Mouse (Mus musculus): ENCODE results near the gene March4.

The March4 gene

GRCm38 (mm10) chr1:72532926-72533325 is 3.8 kb downstream of the March4 start:
- no peak for ATAC-seq (ENCODE audit: insufficient number of reproducible peaks, low FRiP score, low TSS enrichment)

- no peak for ATAC-seq (ENCODE audit: insufficient number of reproducible peaks, low FRiP score, low TSS enrichment)
These were observed 6.1 kb downstream of the March4 start for GRCm38 (mm10) chr1:72530516-72531196.

DNA sequence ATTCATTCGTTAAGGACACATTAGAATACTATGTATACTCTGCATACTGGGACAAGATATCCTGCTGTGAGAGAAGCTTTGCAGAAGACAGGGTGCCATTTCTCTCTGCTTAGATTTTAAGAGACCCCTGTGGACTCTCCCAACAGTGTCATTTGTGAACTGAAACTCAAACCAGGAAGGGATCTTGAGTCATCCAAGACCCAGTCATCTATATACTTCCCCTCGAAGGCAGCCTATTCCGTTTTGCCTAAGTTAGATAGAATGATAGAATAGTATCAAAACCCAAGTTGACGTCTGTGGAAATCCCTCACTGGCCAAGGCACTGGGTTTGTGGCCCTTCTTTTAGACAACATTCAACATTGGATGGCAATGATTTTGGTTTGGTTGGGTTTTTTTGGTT is 7.5 kb downstream of the March4 start:
- ATAC-seq (ENCODE audit: insufficient number of reproducible peaks, low FRiP score, low TSS enrichment), result no peak

DNA sequence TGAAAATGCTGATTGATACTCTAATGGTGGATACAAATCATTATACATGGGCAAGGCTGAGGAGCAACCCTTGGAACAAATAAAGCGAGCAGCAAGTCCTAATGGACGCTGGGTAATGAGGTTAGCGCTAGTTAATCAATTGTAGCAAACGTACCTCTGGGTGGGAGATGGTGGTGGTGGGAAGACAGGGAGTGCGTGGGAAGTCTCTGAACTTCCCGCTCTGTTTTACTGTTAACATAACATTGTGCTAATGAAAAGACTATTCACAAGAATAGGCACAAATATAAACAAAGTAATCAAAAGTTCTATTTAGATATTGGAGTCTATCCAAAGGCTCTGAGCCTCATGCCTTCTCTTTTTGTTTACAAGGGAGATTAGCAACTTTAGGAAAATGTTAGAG is 13.1 kb downstream of the March4 start:
- ATAC-seq (ENCODE audit: insufficient number of reproducible peaks, low FRiP score, low TSS enrichment), result no peak

DNA sequence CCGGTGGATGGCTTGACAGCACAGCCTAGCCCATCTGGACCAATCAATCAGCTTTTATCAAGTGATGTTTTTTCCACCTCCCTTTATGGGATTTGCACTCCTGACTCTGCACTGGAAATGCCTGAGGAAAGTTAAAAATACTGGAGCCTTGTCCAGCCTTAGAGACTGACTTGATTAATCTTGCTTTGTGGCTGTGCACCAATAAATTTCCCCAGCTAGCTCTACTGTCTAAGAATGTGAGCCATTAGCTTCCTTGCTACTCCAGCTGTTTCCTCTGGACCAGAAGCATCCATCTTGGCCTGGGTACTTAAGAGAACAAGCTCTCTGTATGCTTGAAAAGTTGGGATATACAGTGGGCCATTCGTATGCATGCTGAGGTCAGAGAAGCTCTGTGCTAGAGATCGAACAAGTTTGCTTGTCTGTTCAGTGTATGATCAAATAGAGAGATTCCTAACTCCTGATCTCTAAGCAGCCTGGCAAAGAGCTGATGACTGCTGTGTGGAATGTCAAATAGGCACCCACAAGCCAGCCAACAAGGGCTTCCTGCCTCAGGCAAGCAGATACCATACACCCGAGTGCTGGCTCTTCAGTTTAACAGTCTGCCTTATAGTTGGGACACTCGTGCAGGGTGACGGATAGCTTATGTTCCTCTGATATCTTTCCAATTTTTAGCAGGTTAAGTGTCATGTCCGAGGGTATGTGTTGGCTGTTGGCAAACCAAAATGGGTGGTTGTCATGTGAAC is 25.8 kb downstream of the March4 start:
- no peak for ATAC-seq (ENCODE audit: insufficient number of reproducible peaks, low FRiP score, low TSS enrichment)

DNA sequence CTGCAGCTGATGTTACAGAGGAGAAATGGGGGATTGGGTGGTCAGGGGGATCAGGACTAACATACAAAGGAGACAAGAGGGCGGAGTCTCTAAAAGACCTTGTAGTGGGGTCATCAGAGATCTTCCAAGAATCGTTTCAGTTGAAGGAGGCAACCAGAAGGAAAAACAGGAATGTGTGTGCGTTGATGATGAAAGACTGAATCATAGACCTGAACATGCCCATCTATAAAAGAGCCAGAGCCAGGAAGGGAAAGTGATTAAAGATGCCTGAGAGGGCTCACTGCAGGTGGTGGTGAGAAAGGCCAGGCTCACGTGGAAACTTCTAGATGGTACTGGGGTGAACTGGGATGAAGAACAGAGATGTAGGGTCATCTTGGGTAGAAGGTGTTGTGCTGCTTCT is 27.2 kb downstream of the March4 start:
- no peak for ATAC-seq (ENCODE audit: insufficient number of reproducible peaks, low FRiP score, low TSS enrichment)

DNA sequence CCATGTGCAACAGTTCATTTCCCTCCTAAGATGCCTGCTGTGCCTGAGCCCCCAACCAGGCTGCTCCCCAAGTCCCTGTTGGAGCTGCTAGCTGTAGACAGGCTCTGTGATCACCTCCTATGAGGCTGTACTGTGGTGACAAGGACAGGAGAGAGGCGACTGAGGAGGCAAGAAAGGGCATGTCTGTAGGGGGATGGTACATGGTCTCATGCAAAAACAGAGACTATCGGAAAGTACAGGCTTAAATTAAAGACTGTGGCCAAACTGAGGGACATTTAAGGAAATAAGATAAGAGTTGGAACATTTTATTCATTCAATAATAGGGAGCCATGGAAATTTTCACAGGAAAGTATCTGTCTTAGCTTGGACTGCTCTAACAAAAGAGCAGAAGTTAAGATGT is 29.1 kb downstream of the March4 start:
- no peak for ATAC-seq (ENCODE audit: insufficient number of reproducible peaks, low FRiP score, low TSS enrichment)

GRCm38 (mm10) chr1:72506202-72506601 is 30.5 kb downstream of the March4 start:
- no peak for ATAC-seq (ENCODE audit: insufficient number of reproducible peaks, low FRiP score, low TSS enrichment)

- no peak for ATAC-seq (ENCODE audit: insufficient number of reproducible peaks, low FRiP score, low TSS enrichment)
These were observed 39.1 kb downstream of the March4 start for GRCm38 (mm10) chr1:72497609-72498008.

- no peak for ATAC-seq (ENCODE audit: insufficient number of reproducible peaks, low FRiP score, low TSS enrichment)
These were observed 43.3 kb downstream of the March4 start for GRCm38 (mm10) chr1:72493454-72493853.

- ATAC-seq (ENCODE audit: insufficient number of reproducible peaks, low FRiP score, low TSS enrichment), result no peak
These were observed 44.1 kb downstream of the March4 start for GRCm38 (mm10) chr1:72492666-72493065.

GRCm38 (mm10) chr1:72491307-72491706 is 45.4 kb downstream of the March4 start:
- ATAC-seq (ENCODE audit: insufficient number of reproducible peaks, low FRiP score, low TSS enrichment), result no peak

DNA sequence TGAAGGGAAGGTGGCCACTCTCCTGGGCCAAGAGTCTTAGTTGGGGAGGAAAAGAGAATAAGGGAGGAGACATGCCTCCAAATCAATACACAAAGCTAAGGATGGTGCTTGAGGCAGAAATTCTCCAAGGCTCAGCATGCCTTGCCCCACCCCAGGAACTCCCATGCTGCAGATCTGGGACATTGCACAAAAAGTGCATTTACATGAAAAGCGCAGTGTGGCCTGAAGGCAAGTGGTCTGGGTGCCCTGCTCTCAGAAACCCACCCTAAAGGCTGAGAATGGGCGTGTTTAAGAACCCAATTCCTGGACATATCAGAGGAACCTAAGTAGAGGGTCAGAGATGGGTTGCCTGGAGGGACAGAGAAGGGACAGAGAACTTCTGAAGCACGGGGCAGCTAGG is 45.9 kb downstream of the March4 start:
- no peak for ATAC-seq (ENCODE audit: insufficient number of reproducible peaks, low FRiP score, low TSS enrichment)

GRCm38 (mm10) chr1:72490193-72490592 is 46.5 kb downstream of the March4 start:
- no peak for ATAC-seq (ENCODE audit: insufficient number of reproducible peaks, low FRiP score, low TSS enrichment)

DNA sequence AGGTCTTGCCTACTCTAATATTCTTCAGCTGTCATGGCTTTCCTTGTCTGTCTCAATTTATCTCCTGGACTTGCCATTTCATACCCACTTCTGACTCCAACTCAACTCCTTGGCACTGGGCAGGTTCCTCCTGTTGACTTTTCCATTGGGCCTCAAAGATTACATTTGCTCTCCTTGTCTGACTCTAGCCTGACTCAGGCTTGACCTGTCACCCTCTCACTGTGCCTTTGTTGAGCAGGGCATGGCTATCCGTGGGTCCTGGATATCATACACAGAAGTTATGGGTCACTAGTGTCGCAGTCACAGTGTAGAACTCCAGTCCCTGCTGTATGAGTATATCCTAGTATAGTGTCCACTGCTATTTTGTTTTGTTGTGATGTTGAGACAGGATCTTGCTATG is 60.1 kb downstream of the March4 start:
- no peak for ATAC-seq (ENCODE audit: insufficient number of reproducible peaks, low FRiP score, low TSS enrichment)

GRCm38 (mm10) chr1:72469075-72469474 is 67.7 kb downstream of the March4 start:
- ATAC-seq (ENCODE audit: insufficient number of reproducible peaks, low FRiP score, low TSS enrichment), result no peak

GRCm38 (mm10) chr1:72468466-72469003 is 68.2 kb downstream of the March4 start:
- 0 out of 2 replicates have a peak, but pooled peaks have one; percentile 7 for ATAC-seq (ENCODE audit: insufficient number of reproducible peaks, low FRiP score, low TSS enrichment)

DNA sequence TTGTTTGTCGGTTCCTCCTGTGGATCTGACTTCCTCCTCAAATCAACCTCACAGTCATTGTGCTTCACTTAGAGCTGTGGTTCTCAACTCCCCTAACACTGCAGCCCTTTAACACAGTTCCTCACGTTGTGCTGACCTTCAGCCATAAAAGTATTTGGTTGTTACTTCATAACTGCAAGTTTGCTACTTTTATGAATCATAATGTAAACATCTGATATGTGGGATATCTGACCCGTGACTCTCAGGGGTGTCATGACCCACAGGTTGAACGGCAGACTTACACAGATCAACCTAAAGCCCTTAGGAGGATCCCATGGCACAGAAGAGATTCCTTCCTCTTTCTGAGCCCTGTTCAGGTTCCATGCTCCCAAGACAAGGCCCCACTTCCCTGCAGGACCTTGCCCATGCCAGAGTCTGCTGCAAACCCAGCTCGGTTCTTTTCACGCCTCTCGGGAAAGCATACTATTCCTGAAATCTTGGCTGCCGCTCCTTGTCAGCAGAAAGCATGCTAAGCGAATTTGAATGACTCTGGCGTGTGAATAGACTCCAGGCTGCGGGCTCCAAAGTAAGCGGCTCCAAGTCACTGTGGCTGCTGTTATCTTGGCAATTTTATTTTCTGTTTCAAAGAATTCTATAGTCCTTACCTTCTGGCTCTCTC is 71.7 kb downstream of the March4 start:
- no peak for ATAC-seq (ENCODE audit: insufficient number of reproducible peaks, low FRiP score, low TSS enrichment)

GRCm38 (mm10) chr1:72462516-72462915 is 74.2 kb downstream of the March4 start:
- ATAC-seq (ENCODE audit: insufficient number of reproducible peaks, low FRiP score, low TSS enrichment), result no peak

- ATAC-seq (ENCODE audit: insufficient number of reproducible peaks, low FRiP score, low TSS enrichment), result no peak
These were observed 79.1 kb downstream of the March4 start for GRCm38 (mm10) chr1:72457652-72458051.

- 0 out of 2 replicates have a peak, but pooled peaks have one; percentile 53 for ATAC-seq (ENCODE audit: insufficient number of reproducible peaks, low FRiP score, low TSS enrichment)
These were observed 80.8 kb downstream of the March4 start for GRCm38 (mm10) chr1:72455923-72456322.
